Mouse (Mus musculus) adrenal gland, adult (tissue): ENCODE results near the gene Slc1a4.

ENCODE experiments used
- DNase-seq, 2 experiments: peaks; one replicate each; pipeline ENCODE4 v3.0.0; 2022 to 2023; ENCODE audit warnings: low spot score in 1 of 2; ENCODE audit not compliant: inconsistent age in 2 of 2

Slc1a4 gene

GRCm38 (mm10) chr11:20262628-20263380 is 69.7 kb downstream of the Slc1a4 start:
- DNase-seq = peak in 1 of 2 experiments; percentile 56

DNA sequence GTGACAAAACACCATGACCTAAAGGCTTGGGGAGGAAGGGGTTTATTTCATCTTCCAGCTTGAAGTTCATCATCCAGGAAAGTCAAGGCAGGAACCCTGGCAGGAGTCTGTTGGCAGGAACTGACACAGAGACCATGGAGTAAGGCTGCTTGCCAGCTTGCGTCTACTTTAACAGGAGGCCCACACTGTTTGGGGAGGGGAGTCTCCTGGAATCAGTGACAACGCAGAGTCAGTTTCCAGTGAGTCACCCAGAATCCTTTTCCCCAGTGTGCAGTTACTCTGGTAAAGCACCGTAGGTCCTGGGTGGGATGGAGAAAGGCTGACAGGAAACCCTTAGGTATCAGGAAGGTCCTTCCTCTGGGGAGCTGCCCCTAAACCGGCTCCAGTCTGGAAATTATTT is 77.7 kb downstream of the Slc1a4 start:
- DNase-seq = no peak

DNA sequence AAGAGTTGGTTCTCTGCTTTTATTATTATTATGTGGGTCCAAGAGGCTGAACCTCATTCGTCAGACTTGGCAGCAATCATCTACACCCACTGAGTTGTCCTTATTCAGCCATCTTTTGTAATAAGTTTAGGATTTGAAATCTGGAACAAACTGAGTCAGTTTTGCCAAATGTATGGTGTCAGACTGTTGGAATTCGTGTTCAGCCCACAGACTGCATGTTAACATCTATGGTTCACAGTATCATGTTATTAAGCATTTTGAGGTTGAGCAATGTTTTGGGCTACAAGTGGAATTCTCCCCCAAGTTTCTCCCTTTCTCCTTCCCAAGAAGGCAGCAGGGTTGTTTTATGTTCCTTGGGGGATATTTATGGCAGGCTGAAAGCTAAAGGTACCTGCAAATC is 79.4 kb downstream of the Slc1a4 start:
- no peak for DNase-seq
